Mouse (Mus musculus) liver, embryonic 14.5 days (tissue): Measurements from ENCODE around the gene Lekr1. TPM values are rescaled to one million over a fixed set of nuclear protein-coding genes. Genes with fewer than 3 reads are reported as not detected.

ENCODE experiments used
- ATAC-seq: fragments of 200-750 bp; cut with Nextera tagmentation; 2 replicates; pipeline ENCODE4 v1.8.0; 2017; ENCODE audit warnings: moderate number of reproducible peaks, mild to moderate bottlenecking, moderate library complexity; ENCODE audit not compliant: insufficient read depth
- DNase-seq, 3 experiments: peaks; one replicate each; pipeline ENCODE4 v3.0.0-alpha.2; 2012 to 2013; ENCODE audit warnings: low read depth in 3 of 3, low spot score in 3 of 3
- H3K27ac ChIP-seq: fragments of 300-500 bp; sonication (generic); 2 replicates; pipeline ENCODE4 v1.5.1; 2014; ENCODE audit warnings: moderate library complexity, mild to moderate bottlenecking, control low read depth, inconsistent platforms
- H3K27me3 ChIP-seq: fragments of 300-500 bp; sonication (generic); 2 replicates; pipeline ENCODE4 v1.6.1; 2014; ENCODE audit warnings: mild to moderate bottlenecking, low read length, moderate library complexity; ENCODE audit not compliant: control insufficient read depth, insufficient read depth
- H3K36me3 ChIP-seq: fragments of 300-500 bp; sonication (generic); replicated peaks from 2 replicates; pipeline ENCODE4 v1.6.1; 2014; ENCODE audit warnings: low read depth; ENCODE audit not compliant: control insufficient read depth, insufficient read depth
- H3K4me1 ChIP-seq, 2 experiments: fragments of 200-500 bp in 1 of 2; fragments of 300-500 bp in 1 of 2; sonication (generic) in 1 of 2; replicated peaks; 2 replicates each; pipeline ENCODE4 v1.6.1; 2012 to 2014; ENCODE audit warnings: antibody characterized with exemption in 1 of 2, inconsistent platforms in 1 of 2, low read length in 1 of 2; ENCODE audit not compliant: control insufficient read depth in 2 of 2, insufficient read depth in 2 of 2
- H3K4me2 ChIP-seq: fragments of 300-500 bp; sonication (generic); 2 replicates; pipeline ENCODE4 v1.6.1; 2014; ENCODE audit warnings: low read depth, mild to moderate bottlenecking, control low read depth, moderate library complexity
- H3K4me3 ChIP-seq, 2 experiments: fragments of 200-500 bp in 1 of 2; fragments of 300-500 bp in 1 of 2; sonication (generic) in 1 of 2; 2 replicates each; pipeline ENCODE4 v1.5.1; 2012 to 2014; ENCODE audit warnings: low read depth in 2 of 2, low read length in 2 of 2, mild to moderate bottlenecking in 2 of 2, control low read depth in 1 of 2, inconsistent platforms in 1 of 2, moderate library complexity in 1 of 2; ENCODE audit not compliant: insufficient read depth in 1 of 2
- H3K9ac ChIP-seq: fragments of 300-500 bp; sonication (generic); replicated peaks from 2 replicates; pipeline ENCODE4 v1.6.1; 2014; ENCODE audit warnings: mild to moderate bottlenecking, control low read depth, moderate library complexity
- H3K9me3 ChIP-seq: fragments of 300-500 bp; sonication (generic); 2 replicates; pipeline ENCODE4 v1.6.1; 2016; ENCODE audit warnings: low read length, mixed read lengths; ENCODE audit not compliant: control insufficient read depth
- CTCF ChIP-seq: IDR thresholded peaks from 2 replicates; pipeline ENCODE4 v1.5.1; 2016; ENCODE audit warnings: antibody characterized with exemption, low read depth, control low read depth
- EP300 ChIP-seq: IDR thresholded peaks from 2 replicates; pipeline ENCODE4 v1.6.1; 2016; ENCODE audit warnings: antibody characterized with exemption, low read depth
- WGBS: fragments of 180-500 bp; shearing (Covaris S2); extraction: QIAGEN DNeasy Blood & Tissue Kit; methylation state at CpG from one replicate; pipeline ENCODE4 v1.1.7; 2014; ENCODE audit not compliant: insufficient replicate concordance; 5-methylcytosine and 5-hydroxymethylcytosine counted together
- polyA plus RNA-seq, 2 experiments: library from polyadenylated mRNA; depleted of rRNA in 1 of 2; stranded (reverse) in 1 of 2; unstranded in 1 of 2; fragments of >200 nt; fragmentation: Nextera tagmentation in 1 of 2; extraction: Ambion mirVana in 1 of 2; gene quantifications; 2 replicates each; pipeline versions ENCODE4 v1.2.1 to v1.2.3; 2012 to 2014

Lekr1 gene
- polyA plus RNA-seq, 2 experiments: 0.48 to 0.96 TPM

DNA sequence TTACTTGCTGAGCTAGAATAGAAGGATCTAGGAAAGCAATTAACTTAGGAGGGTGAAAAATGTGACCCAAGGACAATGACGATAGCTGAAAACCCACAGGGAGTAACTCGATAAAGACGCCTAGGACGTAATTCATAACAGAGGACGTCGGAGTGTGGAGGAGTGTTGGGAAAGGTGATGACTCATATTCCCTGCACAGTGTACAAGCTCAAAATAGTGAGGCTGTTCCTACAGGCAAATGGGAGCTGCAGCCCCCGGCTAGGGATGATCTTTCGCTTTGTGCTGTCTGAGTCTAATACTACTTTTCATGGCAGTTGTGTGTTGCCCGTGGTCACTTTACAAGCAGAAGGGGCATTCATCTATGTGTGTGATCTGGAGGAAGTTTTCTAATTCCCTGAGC is 30.0 kb upstream of the Lekr1 start:
- Histone ChIP-seq H3K4me3 (no peak overlapping the region), H3K4me2 (no peak overlapping the region), H3K4me1 (no peaks in the 10 kb centered on the region), H3K9ac (no peak overlapping the region), H3K36me3 (no peaks in the 10 kb centered on the region), H3K27ac (no peak overlapping the region), H3K9me3 (no peaks in the 10 kb centered on the region), H3K27me3 (no peaks in the 10 kb centered on the region)
- ATAC-seq (no peak), DNase-seq (no peak)
- no peak for TF ChIP-seq EP300
- TF ChIP-seq CTCF: no peak
- 69% methylated on average over 9 of the region's 9 CpGs for WGBS

DNA sequence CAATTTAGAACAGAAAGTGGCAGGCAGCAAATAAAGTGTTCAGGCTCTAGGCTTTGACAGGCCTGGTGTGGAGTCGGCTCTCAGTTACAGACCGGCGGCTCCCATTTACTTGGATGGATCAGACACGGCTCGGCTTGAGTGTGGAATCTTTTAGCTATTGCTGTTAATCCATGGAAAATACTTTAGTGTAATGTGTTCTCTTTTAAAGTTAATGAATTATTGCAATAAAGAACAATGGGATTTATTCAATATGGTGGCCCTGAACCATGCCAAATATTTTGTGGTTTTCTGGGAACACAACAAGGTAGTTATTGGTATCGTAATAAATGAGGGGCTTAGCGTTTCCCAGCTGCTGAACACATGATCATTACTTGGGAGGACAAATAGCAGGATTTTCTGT is 28.7 kb upstream of the Lekr1 start:
- Histone ChIP-seq H3K27me3 (no peaks in the 10 kb centered on the region), H3K4me2 (no peak overlapping the region), H3K27ac (no peak overlapping the region), H3K9me3 (no peaks in the 10 kb centered on the region), H3K9ac (no peak overlapping the region), H3K4me3 (no peak overlapping the region), H3K4me1 (no peaks in the 10 kb centered on the region), H3K36me3 (no peaks in the 10 kb centered on the region)
- DNase-seq (no peak), ATAC-seq (no peak)
- no peak for TF ChIP-seq EP300
- TF ChIP-seq CTCF: no peak
- 75% methylated on average over 7 of the region's 7 CpGs for WGBS

- H3K9me3 ChIP-seq: no peaks in the 10 kb centered on the region
- no peaks in the 10 kb centered on the region for H3K27me3 ChIP-seq
- DNase-seq (no peak), ATAC-seq (no peak)
- H3K4me1 ChIP-seq: no peaks in the 10 kb centered on the region
- WGBS: 77% methylated on average over 11 of the region's 11 CpGs
- no peak overlapping the region for H3K9ac ChIP-seq
- TF ChIP-seq CTCF: no peak
- no peak for TF ChIP-seq EP300
- H3K27ac ChIP-seq: no peak overlapping the region
- H3K4me2 ChIP-seq: no peak overlapping the region
- H3K4me3 ChIP-seq: no peak overlapping the region
- H3K36me3 ChIP-seq: no peaks in the 10 kb centered on the region
Measured at GRCm38 (mm10) chr3:65638896-65639295, 27.1 kb upstream of the Lekr1 start.

- Histone ChIP-seq H3K36me3 (no peaks in the 10 kb centered on the region), H3K27ac (no peak overlapping the region), H3K4me1 (no peaks in the 10 kb centered on the region), H3K9me3 (no peaks in the 10 kb centered on the region), H3K9ac (no peak overlapping the region), H3K4me3 (no peak overlapping the region), H3K4me2 (no peak overlapping the region), H3K27me3 (no peaks in the 10 kb centered on the region)
- DNase-seq: no peak
- TF ChIP-seq EP300: no peak
- no peak for TF ChIP-seq CTCF
- 67% methylated on average over 5 of the region's 5 CpGs for WGBS
- ATAC-seq: no peak
Measured at GRCm38 (mm10) chr3:65639454-65640014, 26.5 kb upstream of the Lekr1 start.

DNA sequence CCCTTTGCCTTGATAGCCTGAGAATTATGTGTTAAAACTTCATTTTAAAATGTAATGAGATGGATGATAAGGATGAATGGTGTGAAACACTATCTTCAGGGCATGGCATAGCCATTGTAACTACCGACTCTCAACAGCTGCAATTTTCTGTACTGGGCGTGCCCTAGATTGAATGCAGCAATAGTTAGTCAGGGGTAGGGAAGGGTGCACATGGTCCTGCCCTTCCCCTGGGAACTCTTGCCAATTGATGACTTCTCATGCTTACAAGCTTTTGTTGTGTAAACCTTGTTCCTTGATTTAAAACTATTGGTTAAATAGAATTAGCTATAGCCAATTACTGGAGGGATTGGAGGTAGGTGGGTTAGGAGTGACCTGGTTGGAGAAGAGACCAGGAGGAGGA is 23.1 kb upstream of the Lekr1 start:
- no peak overlapping the region for H3K4me2 ChIP-seq
- no peaks in the 10 kb centered on the region for H3K36me3 ChIP-seq
- 61% methylated on average over 2 of the region's 2 CpGs for WGBS
- H3K9ac ChIP-seq: no peak overlapping the region
- no peak for DNase-seq
- no peaks in the 10 kb centered on the region for H3K9me3 ChIP-seq
- no peak overlapping the region for H3K4me3 ChIP-seq
- H3K4me1 ChIP-seq: no peaks in the 10 kb centered on the region
- H3K27me3 ChIP-seq: no peaks in the 10 kb centered on the region
- H3K27ac ChIP-seq: no peak overlapping the region
- ATAC-seq: no peak
- TF ChIP-seq CTCF: no peak
- no peak for TF ChIP-seq EP300
